Mouse (Mus musculus) hindbrain, embryonic 12.5 days (tissue): ENCODE measurements around the gene Ccdc136. TPM values are rescaled to one million over a fixed set of nuclear protein-coding genes. Genes with fewer than 3 reads are reported as not detected.
A peak's percentile ranks its signal among the peaks of the same experiment; 100 is the strongest.

Experiments
- ATAC-seq: fragments of 200-750 bp; cut with Nextera tagmentation; 2 replicates; pipeline ENCODE4 v1.8.0; 2017; ENCODE audit warnings: moderate TSS enrichment; ENCODE audit not compliant: low FRiP score
- H3K27ac ChIP-seq: fragments of 300-500 bp; sonication (generic); 2 replicates; pipeline ENCODE4 v1.5.1; 2016; ENCODE audit warnings: mild to moderate bottlenecking
- H3K27me3 ChIP-seq: fragments of 300-500 bp; sonication (generic); 2 replicates; pipeline ENCODE4 v1.6.1; 2016; ENCODE audit warnings: mild to moderate bottlenecking
- H3K36me3 ChIP-seq: fragments of 300-500 bp; sonication (generic); 2 replicates; pipeline ENCODE4 v1.6.1; 2016; ENCODE audit warnings: mild to moderate bottlenecking
- H3K4me1 ChIP-seq: fragments of 300-500 bp; sonication (generic); 2 replicates; pipeline ENCODE4 v1.6.1; 2016
- H3K4me2 ChIP-seq: fragments of 300-500 bp; sonication (generic); replicated peaks from 2 replicates; pipeline ENCODE4 v1.6.1; 2016; ENCODE audit warnings: mild to moderate bottlenecking
- H3K4me3 ChIP-seq: fragments of 300-500 bp; sonication (generic); 2 replicates; pipeline ENCODE4 v1.5.1; 2016; ENCODE audit warnings: mild to moderate bottlenecking
- H3K9ac ChIP-seq: fragments of 300-500 bp; sonication (generic); 2 replicates; pipeline ENCODE4 v1.6.1; 2016; ENCODE audit warnings: mild to moderate bottlenecking, moderate library complexity
- H3K9me3 ChIP-seq: fragments of 300-500 bp; sonication (generic); replicated peaks from 2 replicates; pipeline ENCODE4 v1.6.1; 2016; ENCODE audit warnings: mild to moderate bottlenecking
- WGBS: fragments of 180-500 bp; shearing (Covaris S2); methylation state at CpG from one replicate; pipeline ENCODE4 v1.1.7; 2016; 5-methylcytosine and 5-hydroxymethylcytosine counted together
- microRNA-seq: library from miRNA; unstranded; fragments of <30 nt; microRNA quantifications from one replicate; pipeline ENCODE4, GENCODE M21; 2017
- polyA plus RNA-seq: library from polyadenylated mRNA; unstranded; fragments of >200 nt; fragmentation: Nextera tagmentation; extraction: Ambion mirVana; gene quantifications from 2 replicates; pipeline ENCODE4 v1.2.1, GENCODE M21; 2016

Gene Ccdc136
- polyA plus RNA-seq, 1 experiment from 2014 or later = 35.6 TPM

GRCm38 (mm10) chr6:29450667-29451066, 54.6 kb downstream of the Ccdc136 start:
- H3K27ac ChIP-seq = no peak overlapping the region
- WGBS = 90% methylated on average over 6 of the region's 6 CpGs

GRCm38 (mm10) chr6:29461502-29461901, 65.4 kb downstream of the Ccdc136 start:
- no peak for ATAC-seq
- Histone ChIP-seq H3K4me3 (no peak overlapping the region), H3K9ac (no peak overlapping the region), H3K27me3 (no peaks in the 10 kb centered on the region), H3K4me1 (no peaks in the 10 kb centered on the region), H3K36me3 (0 out of 2 replicates have a peak, but pooled peaks cover 2% of the 10 kb centered on the region), H3K9me3 (no peaks in the 10 kb centered on the region), H3K4me2 (no peak overlapping the region), H3K27ac (no peak overlapping the region)
- WGBS = 58% methylated on average over 7 of the region's 7 CpGs

More at GRCm38 (mm10) chr6:29450667-29451066, 54.6 kb downstream of the Ccdc136 start:
- no peaks in the 10 kb centered on the region for H3K27me3 ChIP-seq
- H3K9me3 ChIP-seq = no peaks in the 10 kb centered on the region
- no peak for ATAC-seq
- H3K4me3 ChIP-seq = no peak overlapping the region
- no peak overlapping the region for H3K4me2 ChIP-seq
- H3K36me3 ChIP-seq = peaks cover 13% of the 10 kb centered on the region; the same call in 1 of the 2 replicates
- H3K9ac ChIP-seq = no peak overlapping the region
- H3K4me1 ChIP-seq = no peaks in the 10 kb centered on the region

- no peaks in the 10 kb centered on the region for H3K27me3 ChIP-seq
- ATAC-seq = no peak
- H3K4me3 ChIP-seq = no peak overlapping the region
- no peaks in the 10 kb centered on the region for H3K9me3 ChIP-seq
- H3K4me2 ChIP-seq = no peak overlapping the region
- H3K36me3 ChIP-seq = no peaks in the 10 kb centered on the region
- 82% methylated on average over 3 of the region's 3 CpGs for WGBS
- H3K9ac ChIP-seq = no peak overlapping the region
- peaks cover 2% of the 10 kb centered on the region for H3K4me1 ChIP-seq
- no peak overlapping the region for H3K27ac ChIP-seq
Measured at GRCm38 (mm10) chr6:29463388-29463787, 67.3 kb downstream of the Ccdc136 start.

GRCm38 (mm10) chr6:29467583-29468354, 71.7 kb downstream of the Ccdc136 start, which contains the start of gene Atp6v1f:
Atp6v1f (plus strand) TSS chr6:29467718.
- H3K9ac ChIP-seq = peak within 1 kb of the TSS; percentile 64
- peak within 1 kb of the TSS; percentile 59 for H3K4me3 ChIP-seq
- H3K36me3 ChIP-seq = peaks cover 21% of the 10 kb centered on the region
- peaks cover 10% of the 10 kb centered on the region for H3K4me1 ChIP-seq
- no peaks in the 10 kb centered on the region for H3K9me3 ChIP-seq
- H3K27me3 ChIP-seq = 0 out of 2 replicates have a peak, but pooled peaks cover 2% of the 10 kb centered on the region
- peak within 1 kb of the TSS; percentile 78 for H3K4me2 ChIP-seq
- peak; percentile 94 for ATAC-seq
- peak within 1 kb of the TSS; percentile 77 for H3K27ac ChIP-seq
- WGBS = under 1% methylated on average over 39 of the region's 39 CpGs

- WGBS = 78% methylated on average over 3 of the region's 3 CpGs
- peak overlapping the region; percentile 59; the same call in 1 of the 2 replicates for H3K4me3 ChIP-seq
- H3K36me3 ChIP-seq = peaks cover 21% of the 10 kb centered on the region
- H3K27ac ChIP-seq = no peak overlapping the region
- H3K4me1 ChIP-seq = peaks cover 14% of the 10 kb centered on the region
- H3K9me3 ChIP-seq = no peaks in the 10 kb centered on the region
- H3K4me2 ChIP-seq = peak overlapping the region; percentile 78
- peaks cover 4% of the 10 kb centered on the region; the same call in 1 of the 2 replicates for H3K27me3 ChIP-seq
- no peak overlapping the region for H3K9ac ChIP-seq
- no peak for ATAC-seq
Measured at GRCm38 (mm10) chr6:29468851-29469250, 72.7 kb downstream of the Ccdc136 start.

- Histone ChIP-seq H3K27ac (no peak within 1 kb of the TSS), H3K27me3 (peaks cover 8% of the 10 kb centered on the region), H3K9me3 (no peaks in the 10 kb centered on the region), H3K36me3 (peaks cover 21% of the 10 kb centered on the region), H3K9ac (no peak within 1 kb of the TSS), H3K4me1 (peaks cover 19% of the 10 kb centered on the region), H3K4me2 (no peak within 1 kb of the TSS), H3K4me3 (no peak within 1 kb of the TSS)
- 96% methylated on average over 4 of the region's 4 CpGs for WGBS
- ATAC-seq = no peak
Measured at GRCm38 (mm10) chr6:29471137-29471536, 75.0 kb downstream of the Ccdc136 start, which contains the start of gene Atp6v1fnb. Atp6v1fnb (plus strand) TSS chr6:29471437.

- H3K36me3 ChIP-seq = peaks cover 21% of the 10 kb centered on the region
- ATAC-seq = peak; percentile 91
- H3K9ac ChIP-seq = peak overlapping the region; percentile 46; the same call in 1 of the 2 replicates
- WGBS = 3% methylated on average over 33 of the region's 33 CpGs
- peaks cover 10% of the 10 kb centered on the region for H3K4me1 ChIP-seq
- H3K27me3 ChIP-seq = peaks cover 16% of the 10 kb centered on the region
- H3K4me2 ChIP-seq = peak overlapping the region; percentile 53
- H3K27ac ChIP-seq = no peak overlapping the region
- H3K4me3 ChIP-seq = peak overlapping the region; percentile 31
- no peaks in the 10 kb centered on the region for H3K9me3 ChIP-seq
Measured at GRCm38 (mm10) chr6:29473941-29474691, 78.0 kb downstream of the Ccdc136 start.

GRCm38 (mm10) chr6:29474736-29475135, 78.6 kb downstream of the Ccdc136 start:
- no peak for ATAC-seq
- H3K27me3 ChIP-seq = peaks cover 16% of the 10 kb centered on the region
- 50% methylated on average over 2 of the region's 2 CpGs for WGBS
- H3K9me3 ChIP-seq = no peaks in the 10 kb centered on the region
- no peak overlapping the region for H3K4me2 ChIP-seq
- peaks cover 10% of the 10 kb centered on the region for H3K4me1 ChIP-seq
- peaks cover 20% of the 10 kb centered on the region for H3K36me3 ChIP-seq
- no peak overlapping the region for H3K27ac ChIP-seq
- H3K9ac ChIP-seq = no peak overlapping the region
- no peak overlapping the region for H3K4me3 ChIP-seq

Small RNA genes within 50 kb of the gene (microRNA-seq; reads per million reads assigned to microRNA genes)
- gene Gm26220 = not detected
- gene Gm44354 = not detected

Other genes starting within 250 kb of the Ccdc136 start
- gene Rbm28, start 231.3 kb upstream of the Ccdc136 start, polyA plus RNA-seq = 57.7 and 61.0 TPM in 2 replicates
- gene Prrt4, start 216.7 kb upstream of the Ccdc136 start, polyA plus RNA-seq = 2.4 and 2.6 TPM in 2 replicates
- 49.9 and 52.4 TPM in 2 replicates for gene Impdh1, start 179.9 kb upstream of the Ccdc136 start, polyA plus RNA-seq
- gene Hilpda, start 123.8 kb upstream of the Ccdc136 start, polyA plus RNA-seq = 31.8 and 32.1 TPM in 2 replicates
- gene Fam71f2, start 116.7 kb upstream of the Ccdc136 start, polyA plus RNA-seq = 0.65 and 0.72 TPM in 2 replicates
- 0.27 TPM in 1 of 2 replicates, not detected in the other for gene Fam71f1, start 77.2 kb upstream of the Ccdc136 start, polyA plus RNA-seq
- gene Calu, start 48.2 kb upstream of the Ccdc136 start, polyA plus RNA-seq = 261 and 265 TPM in 2 replicates
- 0.25 and 0.38 TPM in 2 replicates for gene Opn1sw, start 7.8 kb upstream of the Ccdc136 start, polyA plus RNA-seq
- gene Flnc, start 36.9 kb downstream of the Ccdc136 start, polyA plus RNA-seq = 11.8 and 14.5 TPM in 2 replicates
- gene Atp6v1f, start 71.4 kb downstream of the Ccdc136 start, polyA plus RNA-seq = 215 and 230 TPM in 2 replicates
- gene Atp6v1fnb, start 75.1 kb downstream of the Ccdc136 start, polyA plus RNA-seq = 0.43 TPM in 1 of 2 replicates, not detected in the other
- 22.0 and 24.7 TPM in 2 replicates for gene Kcp, start 111.6 kb downstream of the Ccdc136 start, polyA plus RNA-seq
- 2.9 and 3.2 TPM in 2 replicates for gene Irf5, start 130.3 kb downstream of the Ccdc136 start, polyA plus RNA-seq
- 107 TPM in 2 replicates for gene Tnpo3, start 213.6 kb downstream of the Ccdc136 start, polyA plus RNA-seq